Mouse (Mus musculus) heart, postnatal 0 days (tissue): ENCODE data around the gene Tmem121.

Experiments
- CTCF ChIP-seq: IDR thresholded peaks from 2 replicates; pipeline ENCODE4 v1.5.1; 2016; ENCODE audit warnings: antibody characterized with exemption, control low read depth, low read depth
- EP300 ChIP-seq: IDR thresholded peaks from 2 replicates; pipeline ENCODE4 v1.6.1; 2016; ENCODE audit warnings: antibody characterized with exemption, low read depth

DNA sequence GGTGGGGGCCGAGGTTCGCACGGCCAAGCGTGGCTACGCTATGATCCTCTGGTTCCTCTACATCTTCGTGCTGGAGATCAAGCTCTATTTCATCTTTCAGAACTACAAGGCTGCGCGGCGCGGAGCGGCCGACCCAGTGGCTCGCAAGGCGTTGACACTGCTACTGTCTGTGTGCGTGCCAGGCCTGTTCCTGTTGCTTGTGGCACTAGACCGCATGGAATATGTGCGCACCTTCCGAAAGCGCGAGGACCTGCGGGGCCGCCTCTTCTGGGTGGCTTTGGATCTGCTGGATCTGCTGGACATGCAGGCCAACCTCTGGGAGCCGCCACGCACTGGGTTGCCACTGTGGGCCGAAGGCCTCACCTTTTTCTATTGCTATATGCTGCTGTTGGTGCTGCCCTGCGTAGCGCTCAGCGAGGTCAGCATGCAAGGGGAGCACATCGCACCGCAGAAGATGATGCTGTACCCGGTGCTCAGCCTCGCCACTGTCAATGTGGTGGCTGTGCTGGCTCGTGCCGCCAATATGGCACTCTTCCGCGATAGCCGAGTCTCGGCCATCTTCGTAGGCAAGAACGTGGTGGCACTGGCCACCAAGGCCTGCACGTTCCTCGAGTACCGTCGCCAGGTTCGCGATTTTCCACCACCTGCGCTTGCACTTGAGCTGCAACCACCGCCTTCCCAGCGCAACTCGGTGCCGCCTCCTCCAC, 2.8 kb downstream of the Tmem121 start:
- no peak for TF ChIP-seq CTCF
- TF ChIP-seq EP300: no peak
